Mouse (Mus musculus): ENCODE measurements at regions not wholly inside any gene's neighbourhood (a gene's known extent, or its start where the extent isn't known, plus 50 kb on each side); places are given as distances from the start of the nearest gene placed in this dataset.

DNA sequence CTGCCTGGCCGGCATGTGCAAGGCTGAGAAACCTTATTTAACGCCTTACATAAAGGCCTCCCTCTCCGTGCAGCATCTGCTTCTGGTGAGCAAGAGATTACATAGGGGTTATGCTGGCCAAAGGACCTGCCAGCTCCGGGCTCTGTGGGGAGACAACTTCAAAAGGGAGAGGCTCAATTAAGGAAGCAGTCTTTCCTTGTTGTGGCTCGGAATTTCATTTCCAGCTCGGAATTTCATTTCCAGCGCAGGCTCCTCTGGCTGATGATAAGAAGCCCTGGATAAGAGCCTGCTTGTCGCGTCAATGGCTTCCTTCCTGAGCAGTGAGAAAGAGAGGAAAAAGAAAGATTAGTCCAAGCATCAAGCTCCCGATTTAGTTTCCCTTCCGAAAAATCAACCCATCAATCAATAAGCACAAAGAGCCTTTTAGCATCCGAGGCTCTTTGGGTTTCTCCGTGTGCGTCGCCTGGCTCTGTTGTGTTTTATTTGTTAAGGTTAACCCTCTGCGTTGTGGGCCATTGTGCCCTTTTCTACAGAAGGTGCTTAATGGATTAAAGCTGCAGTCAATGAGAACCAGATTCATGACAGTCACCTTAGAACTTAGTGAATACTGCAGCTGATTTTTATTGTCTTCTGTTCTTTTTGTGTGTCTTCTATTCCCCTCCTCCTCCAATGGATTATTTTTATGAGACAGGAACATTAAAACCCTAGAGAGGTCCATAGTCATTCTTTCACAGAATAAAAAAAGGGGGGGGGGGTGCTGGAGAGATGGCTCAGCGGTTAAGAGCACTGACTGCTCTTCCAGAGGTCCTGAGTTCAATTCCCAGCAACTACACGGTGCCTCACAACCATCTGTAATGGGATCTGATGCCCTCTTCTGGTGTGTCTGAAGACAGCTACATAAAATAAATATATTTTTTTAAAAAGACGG is 218.3 kb downstream of the Myo1b start:
- TF ChIP-seq CTCF (IDR thresholded peaks at IDR 0.05) (no peak), POLR2A (IDR thresholded peaks at IDR 0.05; ENCODE audit: insufficient read depth, low read depth, low read length) (no peak)
